Mouse (Mus musculus) forebrain, postnatal 0 days (tissue): ENCODE measurements at regions not wholly inside any gene's neighbourhood (a gene's known extent, or its start where the extent isn't known, plus 50 kb on each side); places are given as distances from the start of the nearest gene placed in this dataset.

Experiments used
- ATAC-seq: fragments of 200-750 bp; cut with Nextera tagmentation; 2 replicates; pipeline ENCODE4 v1.8.0; 2017; ENCODE audit warnings: mild to moderate bottlenecking, moderate library complexity
- DNase-seq: peaks from one replicate; pipeline ENCODE4 v3.0.0-alpha.2; 2015
- H3K27ac ChIP-seq: fragments of 300-500 bp; sonication (generic); 2 replicates; pipeline ENCODE4 v1.5.1; 2014; ENCODE audit warnings: low read depth, mild to moderate bottlenecking, antibody characterized with exemption, low read length, moderate library complexity, mixed read lengths
- H3K27me3 ChIP-seq: fragments of 300-500 bp; sonication (generic); 2 replicates; pipeline ENCODE4 v1.6.1; 2014; ENCODE audit warnings: mild to moderate bottlenecking, low read length, mixed read lengths; ENCODE audit not compliant: insufficient read depth
- H3K36me3 ChIP-seq: fragments of 300-500 bp; sonication (generic); 2 replicates; pipeline ENCODE4 v1.6.1; 2014; ENCODE audit warnings: mild to moderate bottlenecking, moderate library complexity; ENCODE audit not compliant: insufficient read depth
- H3K4me1 ChIP-seq: fragments of 300-500 bp; sonication (generic); 2 replicates; pipeline ENCODE4 v1.6.1; 2014; ENCODE audit warnings: antibody characterized with exemption; ENCODE audit not compliant: insufficient read depth
- H3K4me2 ChIP-seq: fragments of 300-500 bp; sonication (generic); 2 replicates; pipeline ENCODE4 v1.6.1; 2014; ENCODE audit warnings: low read depth, mild to moderate bottlenecking, moderate library complexity
- H3K4me3 ChIP-seq: fragments of 300-500 bp; sonication (generic); 2 replicates; pipeline ENCODE4 v1.5.1; 2014; ENCODE audit warnings: low read depth, low read length, mixed read lengths
- H3K9ac ChIP-seq: fragments of 300-500 bp; sonication (generic); 2 replicates; pipeline ENCODE4 v1.6.1; 2014; ENCODE audit warnings: mild to moderate bottlenecking
- H3K9me3 ChIP-seq: fragments of 300-500 bp; sonication (generic); 2 replicates; pipeline ENCODE4 v1.6.1; 2016; ENCODE audit warnings: low read length
- CTCF ChIP-seq: sonication (generic); IDR thresholded peaks from 2 replicates; pipeline ENCODE4 v1.5.1; 2016; ENCODE audit warnings: antibody characterized with exemption, control low read depth, low read depth
- WGBS: fragments of 180-500 bp; shearing (Covaris S2); extraction: QIAGEN DNeasy Blood & Tissue Kit; methylation state at CpG from one replicate; pipeline ENCODE4 v1.1.7; 2014; 5-methylcytosine and 5-hydroxymethylcytosine counted together

GRCm38 (mm10) chr7:94314983-94315642 is 1235.4 kb downstream of the Fam181b start:
- no peaks in the 10 kb centered on the region for H3K9me3 ChIP-seq
- WGBS, result 83% methylated on average over 6 of the region's 6 CpGs
- TF ChIP-seq CTCF, result no peak

GRCm38 (mm10) chr7:94332601-94333000 is 1252.9 kb downstream of the Fam181b start:
- Histone ChIP-seq H3K4me3 (no peak overlapping the region), H3K27me3 (no peaks in the 10 kb centered on the region), H3K9ac (no peak overlapping the region), H3K27ac (no peak overlapping the region), H3K9me3 (no peaks in the 10 kb centered on the region), H3K4me2 (no peak overlapping the region), H3K4me1 (no peaks in the 10 kb centered on the region), H3K36me3 (no peaks in the 10 kb centered on the region)
- DNase-seq (no peak), ATAC-seq (no peak)
- no peak for TF ChIP-seq CTCF

More at GRCm38 (mm10) chr7:94314983-94315642, 1235.4 kb downstream of the Fam181b start:
- Histone ChIP-seq H3K4me3 (no peak overlapping the region), H3K27ac (no peak overlapping the region), H3K27me3 (no peaks in the 10 kb centered on the region), H3K4me2 (no peak overlapping the region), H3K4me1 (no peaks in the 10 kb centered on the region), H3K36me3 (no peaks in the 10 kb centered on the region), H3K9ac (no peak overlapping the region)
- ATAC-seq, result no peak
- DNase-seq, result no peak
